Mouse (Mus musculus) E14TG2a.4 (cell line): ENCODE measurements at regions not wholly inside any gene's neighbourhood (a gene's known extent, or its start where the extent isn't known, plus 50 kb on each side); places are given as distances from the start of the nearest gene placed in this dataset.

ENCODE experiments used
- CTCF ChIP-seq: conservative IDR thresholded peaks from 2 replicates; pipeline ENCODE4 v1.5.1; 2014; ENCODE audit warnings: low read length
- NANOG ChIP-seq: IDR thresholded peaks from 2 replicates; pipeline ENCODE4 v1.6.1; 2014; ENCODE audit warnings: borderline replicate concordance, low read length, mixed read lengths
- POU5F1 ChIP-seq: IDR thresholded peaks from 2 replicates; pipeline ENCODE4 v1.6.1; 2014; ENCODE audit warnings: low read length, borderline replicate concordance

GRCm38 (mm10) chr13:16350061-16350460 is 338.4 kb downstream of the Inhba start:
- TF ChIP-seq CTCF (no peak), NANOG (no peak), POU5F1 (no peak)
